Mouse (Mus musculus): ENCODE results near the gene Sardh.

Gene Sardh

DNA sequence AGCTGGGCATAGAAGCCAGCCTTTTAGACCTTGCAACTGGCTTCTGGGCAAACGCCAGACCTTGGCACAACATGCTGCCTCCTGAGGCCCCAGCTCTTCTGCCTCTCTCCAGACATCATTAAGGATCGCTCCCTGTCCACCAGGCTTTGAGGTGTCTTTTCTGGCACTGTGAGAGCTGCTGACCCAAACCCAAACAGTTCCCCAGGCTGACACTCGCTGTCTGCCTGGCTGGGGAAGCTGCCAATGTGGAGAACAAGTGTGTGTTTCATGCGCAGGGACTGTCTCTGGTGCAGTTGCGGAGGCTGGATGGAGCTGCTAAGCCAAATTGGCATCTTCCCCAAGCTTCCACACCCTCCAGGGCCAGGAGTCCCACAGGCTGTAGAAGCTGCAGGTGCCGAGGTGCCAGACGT, 25.1 kb downstream of the Sardh start:
- peak; percentile 65 for DNase-seq

DNA sequence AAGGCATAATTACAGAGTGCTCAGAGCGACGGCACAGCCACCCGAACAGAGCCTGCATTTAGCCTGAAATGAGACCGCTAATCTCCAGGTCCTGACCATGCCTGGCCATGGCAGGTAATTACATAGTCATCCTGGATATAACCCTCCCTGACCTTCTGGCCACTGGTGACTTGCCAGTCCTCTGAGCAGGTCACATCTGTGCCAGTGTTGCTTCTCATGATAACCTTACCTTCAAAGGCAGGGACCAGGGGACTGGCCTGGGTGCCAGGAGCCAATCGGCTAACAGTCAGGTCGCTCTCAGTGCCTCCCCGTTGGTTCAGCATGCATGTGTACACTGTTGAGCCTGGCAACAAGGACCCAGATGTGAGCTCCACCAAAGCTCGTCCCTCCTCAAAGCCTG, 29.6 kb downstream of the Sardh start:
- no peak for DNase-seq

DNA sequence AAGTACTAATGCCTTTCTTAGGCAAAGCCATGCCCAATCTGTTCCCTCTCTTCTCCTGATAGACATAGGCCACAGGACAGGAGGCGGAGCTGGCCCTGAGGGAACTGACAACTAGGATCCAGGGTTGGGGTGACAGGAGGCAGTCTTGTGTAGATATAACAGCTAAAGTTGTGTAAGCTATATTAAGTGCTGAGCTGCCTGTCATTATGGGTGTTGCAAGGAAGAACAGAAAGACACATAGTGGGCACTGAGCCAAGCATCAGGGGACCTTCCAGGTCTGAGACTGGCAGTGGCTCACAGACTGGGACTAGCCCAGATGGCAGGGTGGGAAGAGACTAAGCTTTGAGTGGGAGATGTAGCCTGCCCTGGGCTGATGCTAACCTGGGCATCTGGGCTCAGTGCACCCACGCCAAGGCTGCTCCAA, 30.0 kb downstream of the Sardh start:
- peak; percentile 25 for DNase-seq

DNA sequence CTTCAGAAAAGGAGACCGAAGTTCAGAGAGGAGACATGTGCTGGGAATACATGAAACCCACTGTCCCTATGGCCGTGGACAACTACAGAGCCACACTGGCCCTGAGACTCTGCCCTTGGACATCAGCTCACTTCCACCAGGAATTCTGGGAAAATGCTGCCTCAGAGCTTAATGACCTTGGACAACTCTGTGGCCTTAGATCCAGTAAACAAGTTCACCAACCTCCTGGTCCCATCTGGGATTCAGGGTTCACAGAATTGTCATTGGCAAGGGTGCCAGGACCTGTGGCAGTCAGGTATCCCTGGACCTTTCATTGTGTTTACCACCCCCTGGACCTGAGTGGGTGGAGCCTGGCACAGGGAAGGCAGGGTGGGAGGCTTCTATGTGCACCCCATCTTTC, 32.6 kb downstream of the Sardh start:
- no peak for DNase-seq

DNA sequence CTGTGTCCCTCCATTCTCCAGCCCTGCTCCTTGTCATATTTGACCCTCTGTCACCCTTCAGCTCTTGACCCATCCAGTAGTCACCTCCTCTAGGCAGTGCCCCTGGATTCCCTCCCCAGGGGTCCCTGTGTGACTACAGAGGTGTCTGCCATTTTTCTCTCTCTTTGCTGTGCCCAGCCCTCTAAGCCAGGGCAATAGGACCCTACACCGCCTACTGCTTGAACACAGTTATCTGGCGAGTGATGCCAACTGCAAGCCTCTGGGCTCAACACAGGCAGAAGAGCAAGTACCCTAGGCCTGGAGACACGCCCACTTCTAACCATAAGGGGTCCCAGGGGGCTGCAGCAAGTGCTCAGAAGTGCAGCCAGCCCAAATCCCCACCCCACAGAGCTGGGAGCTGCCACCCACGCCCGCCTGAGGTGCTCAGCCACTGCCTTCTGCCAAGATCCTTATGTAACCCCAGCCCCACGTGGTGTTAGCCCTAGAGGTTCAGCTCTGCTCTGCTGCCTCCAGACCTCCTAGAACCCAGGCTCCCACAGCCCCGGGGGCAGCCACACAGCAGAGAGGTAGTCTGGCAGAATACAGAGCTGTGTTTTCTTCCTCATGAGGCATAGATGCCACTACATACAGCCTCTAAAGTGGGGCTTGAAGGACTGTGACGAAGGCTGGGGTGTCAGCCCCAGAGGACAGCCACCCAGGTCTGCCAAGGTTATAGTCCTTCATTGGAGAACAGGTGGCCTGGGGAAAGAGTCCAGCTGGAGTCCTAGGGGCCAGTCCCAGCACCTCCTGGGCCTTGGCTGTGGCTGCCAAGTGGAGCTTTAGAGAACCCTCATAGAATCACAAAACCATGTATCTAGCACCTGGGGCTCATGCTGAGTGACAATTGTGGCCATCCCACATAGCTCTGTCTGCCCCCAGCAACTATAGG, 35.9 kb downstream of the Sardh start:
- peak; percentile 89 for DNase-seq

DNA sequence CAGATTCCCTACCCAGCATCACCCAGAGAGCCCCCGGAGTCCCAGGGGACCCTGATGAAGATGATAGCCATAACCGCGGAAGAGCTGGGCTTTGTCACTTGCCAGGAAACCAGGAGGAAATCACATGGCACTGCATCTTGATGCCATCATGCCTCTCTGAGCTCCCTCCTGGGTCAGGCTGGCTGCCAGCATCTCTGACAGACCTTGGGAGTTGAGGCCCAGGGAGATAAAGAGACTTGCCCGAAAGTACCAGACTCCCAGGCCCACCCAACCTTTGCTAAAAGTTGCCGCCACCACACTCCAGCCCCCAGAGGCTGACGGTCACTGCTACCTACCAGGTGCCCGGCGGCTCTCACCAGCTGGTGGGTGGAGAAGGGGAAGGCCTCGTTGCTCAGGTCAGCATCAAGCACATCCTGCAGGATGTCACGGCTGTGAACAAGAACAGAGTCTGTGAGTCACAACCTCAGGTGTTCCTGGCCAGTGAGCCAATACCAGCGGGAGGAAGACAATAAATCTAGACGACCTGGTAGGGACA, 37.4 kb downstream of the Sardh start:
- peak; percentile 78 for DNase-seq

DNA sequence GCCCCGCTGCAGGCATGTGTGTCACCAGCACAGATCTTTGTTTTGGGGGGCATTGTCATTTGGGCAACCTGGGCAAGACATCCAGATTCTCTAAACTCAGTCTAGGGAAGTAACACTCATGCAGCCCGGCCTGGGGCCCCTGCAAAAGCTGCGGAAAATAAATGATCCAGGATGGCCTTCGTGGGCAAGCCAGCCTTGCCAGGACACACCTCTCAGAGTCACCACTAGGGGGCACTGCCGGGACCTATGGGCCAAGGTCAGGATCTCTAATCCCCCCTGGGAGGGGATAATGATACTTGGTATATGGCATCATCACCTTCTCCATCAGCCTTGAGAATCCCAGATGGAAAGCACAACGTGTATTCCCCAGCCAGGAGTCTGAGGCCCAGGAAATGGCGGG, 37.9 kb downstream of the Sardh start:
- DNase-seq, result no peak

DNA sequence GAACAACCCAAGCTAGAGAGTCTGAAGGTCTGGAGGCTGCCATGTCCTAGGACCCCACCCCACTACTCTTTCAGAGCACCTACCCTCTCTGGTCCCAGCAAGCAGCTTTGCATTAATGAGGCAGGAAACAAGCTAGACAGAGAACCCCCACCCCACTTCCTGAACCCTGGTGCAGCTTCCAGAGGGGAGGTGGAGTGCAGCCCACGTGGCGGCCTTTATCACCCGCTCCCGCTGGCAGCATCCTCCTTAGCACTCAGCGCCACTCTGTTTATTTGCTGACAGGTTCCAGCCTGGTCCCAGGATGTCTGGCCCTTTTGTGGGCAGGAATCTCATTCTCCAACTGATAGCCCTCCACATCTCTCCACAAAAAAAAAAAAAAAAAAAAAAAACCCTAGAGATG, 38.3 kb downstream of the Sardh start:
- peak; percentile 31 for DNase-seq

DNA sequence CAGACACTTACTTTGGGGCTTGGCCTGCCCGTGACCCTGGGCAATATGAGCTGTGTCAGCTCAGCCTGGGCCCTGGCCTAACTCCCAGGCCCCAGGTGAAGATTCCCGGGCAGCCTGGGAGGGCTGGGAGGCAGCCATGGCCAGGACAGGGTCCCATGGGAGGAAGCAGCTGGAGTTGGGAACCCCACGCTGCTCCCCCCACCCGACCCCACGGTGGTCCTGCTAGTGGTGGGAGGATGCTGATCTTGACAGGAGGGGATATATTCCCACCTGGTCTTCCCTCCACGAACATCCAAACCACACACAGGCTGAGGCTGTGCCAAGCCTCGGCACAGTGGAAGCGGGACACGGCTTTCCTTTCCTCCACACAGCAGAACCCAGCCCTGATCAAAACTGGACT, 38.8 kb downstream of the Sardh start:
- DNase-seq, result no peak

DNA sequence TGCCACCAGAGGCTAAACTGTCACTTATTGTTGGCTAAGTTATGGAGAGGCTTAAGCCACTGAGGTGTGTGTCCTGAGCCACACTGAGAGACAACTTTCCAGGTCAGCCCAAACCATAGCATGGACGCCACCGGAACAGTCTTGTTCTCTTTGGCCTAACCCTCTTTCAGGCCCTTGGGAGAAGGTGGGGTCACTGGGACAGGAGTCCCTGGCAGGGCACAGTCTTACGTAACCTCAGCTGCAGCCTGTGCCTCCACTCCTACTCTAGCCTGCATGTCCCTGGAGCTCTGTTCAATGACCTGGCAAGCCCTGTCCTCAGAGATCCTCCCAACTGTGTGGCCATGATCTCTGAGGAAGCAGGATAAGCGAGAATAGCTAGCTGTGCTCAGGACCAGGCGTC, 41.0 kb downstream of the Sardh start:
- no peak for DNase-seq

DNA sequence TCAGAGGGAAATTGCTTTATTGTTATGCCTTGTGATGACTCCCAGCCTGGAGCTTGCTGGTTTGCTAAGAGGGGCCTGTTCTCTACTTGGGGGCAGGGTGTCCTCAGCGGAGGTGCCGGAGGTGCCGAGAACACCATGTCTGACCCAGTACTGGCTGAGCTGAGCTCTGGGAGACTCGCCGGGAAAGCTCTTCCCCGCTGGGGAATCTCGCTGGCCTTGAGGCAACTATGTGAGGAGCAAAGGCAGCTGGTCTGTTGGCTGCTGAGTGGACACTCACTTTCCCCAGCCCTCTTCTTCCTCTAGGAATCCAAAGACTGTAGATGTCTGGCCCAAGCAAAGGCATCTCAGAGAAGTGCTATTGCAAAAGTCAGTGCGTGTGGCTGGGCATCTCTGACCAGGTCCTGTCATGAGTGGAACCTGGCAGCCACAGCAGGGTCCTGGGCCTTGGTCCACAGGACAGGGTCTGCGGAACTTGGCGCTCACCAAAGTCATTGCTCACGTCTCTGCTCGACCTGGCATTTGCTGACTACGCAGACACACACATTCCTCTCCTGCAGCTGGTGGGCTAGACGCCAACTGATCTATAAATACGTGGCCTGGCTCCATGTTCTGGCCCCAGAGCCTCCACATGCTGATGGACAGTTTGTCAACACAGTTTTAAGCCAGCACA, 41.9 kb downstream of the Sardh start:
- peak; percentile 44 for DNase-seq

DNA sequence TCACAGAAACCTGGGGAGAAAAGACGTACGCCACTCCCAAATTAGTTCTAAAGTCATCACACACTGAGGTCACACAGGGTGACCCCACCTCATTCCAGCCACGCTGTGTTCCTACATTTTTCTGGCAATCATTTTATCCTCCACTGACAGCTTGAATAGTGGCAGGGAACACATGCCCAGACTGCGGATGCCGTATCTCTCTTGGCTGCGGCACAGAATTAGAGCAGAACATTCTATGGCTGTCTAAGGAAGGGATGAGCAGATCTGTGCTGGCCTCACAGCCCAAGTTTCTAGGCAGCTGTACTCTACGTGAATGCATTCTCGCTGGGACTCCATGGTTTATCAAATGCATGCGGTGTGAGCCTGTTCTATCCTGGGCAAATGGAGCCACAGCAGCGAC, 42.5 kb downstream of the Sardh start:
- peak; percentile 51 for DNase-seq

DNA sequence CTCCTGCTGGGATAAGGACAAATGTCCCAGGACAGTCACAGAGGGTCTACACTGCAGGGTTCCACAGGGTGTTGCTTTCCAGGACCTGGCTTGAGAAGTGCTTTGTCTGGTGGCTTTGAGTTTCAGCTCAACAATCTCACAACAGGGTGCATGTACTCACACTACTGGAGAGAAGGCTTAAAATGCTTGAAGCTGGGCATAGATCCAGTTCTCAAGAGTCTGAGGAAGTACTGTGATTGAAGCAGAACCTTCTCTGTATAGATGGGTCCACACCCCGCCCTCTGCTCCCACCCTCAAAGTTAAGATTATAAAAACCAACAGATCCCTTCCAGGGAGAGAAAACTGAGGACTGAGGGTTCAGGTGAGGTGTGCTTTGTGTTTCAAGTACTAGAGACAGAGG, 47.6 kb downstream of the Sardh start:
- DNase-seq, result no peak

DNA sequence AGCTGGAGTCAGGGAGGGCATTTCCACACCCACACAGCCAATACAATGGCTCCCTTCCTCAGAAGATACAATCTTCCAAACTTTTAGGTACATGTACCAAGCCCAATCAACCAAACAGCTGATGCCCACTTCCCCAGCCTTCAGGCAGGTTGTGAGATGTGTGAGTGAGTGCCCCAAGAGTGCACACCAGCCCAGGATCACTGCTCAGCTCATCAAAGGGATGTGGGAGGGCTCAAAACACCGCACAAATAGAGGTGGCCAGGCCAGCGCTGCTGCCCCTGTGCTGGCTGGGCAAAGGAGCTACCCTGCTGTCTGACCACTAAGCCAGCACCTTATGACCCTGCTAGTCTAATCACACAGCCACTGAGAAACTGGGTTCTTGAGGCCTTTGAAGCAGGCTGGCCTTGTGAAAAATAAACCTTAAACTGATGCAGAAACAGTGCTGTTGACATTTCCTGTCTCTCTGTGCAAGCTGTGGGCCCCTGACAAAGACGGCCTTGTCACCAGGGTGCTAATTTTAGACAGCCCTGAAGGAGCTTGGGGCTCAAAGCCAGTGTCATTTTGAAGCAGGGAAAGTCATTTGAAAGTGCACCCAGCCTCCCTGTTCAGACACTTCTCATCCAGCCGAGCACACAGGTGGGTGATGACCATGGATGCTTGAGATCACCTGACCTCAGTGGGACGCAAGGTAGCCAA, 49.4 kb downstream of the Sardh start:
- no peak for DNase-seq

DNA sequence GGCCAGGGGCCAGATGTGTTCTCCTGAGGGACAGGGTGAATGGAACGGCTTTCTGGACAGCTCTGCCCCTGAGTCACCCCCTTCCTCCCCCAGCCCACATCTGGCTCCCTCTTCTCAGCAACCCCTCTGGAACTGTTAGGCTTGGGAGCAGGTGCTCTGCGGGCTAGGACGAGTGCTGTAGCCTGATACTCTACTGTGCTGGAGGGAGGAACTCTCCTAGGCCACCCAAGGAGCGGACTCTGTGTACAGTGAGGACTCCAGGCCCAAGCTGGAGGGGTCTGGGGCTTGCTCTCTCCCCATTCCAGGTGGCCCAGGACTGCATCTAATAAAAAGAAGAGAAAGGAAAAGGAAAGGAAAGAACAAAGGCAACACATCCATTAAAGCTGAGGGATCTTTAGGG, 58.1 kb downstream of the Sardh start:
- DNase-seq, result no peak

DNA sequence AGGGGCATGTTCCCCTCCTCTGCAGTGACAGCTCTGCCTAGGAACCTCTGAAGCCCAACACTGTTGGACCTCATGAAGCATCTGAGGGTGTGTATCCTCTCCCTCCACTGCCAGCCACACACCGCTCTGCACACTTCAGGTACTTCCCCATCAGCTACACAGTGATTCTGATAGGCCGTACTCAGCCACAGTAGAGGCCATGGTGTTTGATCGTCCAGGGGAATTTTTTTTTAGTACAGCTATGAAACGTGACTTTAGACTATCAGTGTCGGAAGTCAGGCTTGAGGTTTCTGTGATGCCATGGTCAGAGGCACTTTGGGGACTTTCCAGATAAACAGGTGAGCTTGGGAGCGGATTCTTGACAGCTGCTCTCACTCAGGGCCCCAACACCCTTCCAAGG, 60.6 kb downstream of the Sardh start:
- DNase-seq, result no peak

DNA sequence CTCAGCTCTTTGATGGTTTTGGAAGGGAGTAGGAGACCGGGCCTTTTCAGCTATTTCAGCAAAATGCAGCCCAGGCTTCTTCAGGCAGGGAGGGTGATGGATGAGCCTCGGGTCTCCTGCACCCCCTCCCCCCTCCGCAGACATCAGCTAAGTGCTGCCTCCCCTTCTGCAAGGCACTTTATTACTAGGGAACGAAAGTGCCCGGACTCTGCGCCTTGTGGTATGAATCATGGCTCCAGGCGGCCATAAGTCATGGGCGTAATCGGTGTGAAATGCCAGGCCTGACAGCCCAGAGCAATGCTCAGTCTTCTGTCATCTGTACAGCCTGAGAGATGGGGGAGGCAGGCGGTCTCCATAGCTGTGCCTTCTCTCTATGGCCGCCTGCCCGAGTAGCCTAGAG, 64.4 kb downstream of the Sardh start:
- no peak for DNase-seq

DNA sequence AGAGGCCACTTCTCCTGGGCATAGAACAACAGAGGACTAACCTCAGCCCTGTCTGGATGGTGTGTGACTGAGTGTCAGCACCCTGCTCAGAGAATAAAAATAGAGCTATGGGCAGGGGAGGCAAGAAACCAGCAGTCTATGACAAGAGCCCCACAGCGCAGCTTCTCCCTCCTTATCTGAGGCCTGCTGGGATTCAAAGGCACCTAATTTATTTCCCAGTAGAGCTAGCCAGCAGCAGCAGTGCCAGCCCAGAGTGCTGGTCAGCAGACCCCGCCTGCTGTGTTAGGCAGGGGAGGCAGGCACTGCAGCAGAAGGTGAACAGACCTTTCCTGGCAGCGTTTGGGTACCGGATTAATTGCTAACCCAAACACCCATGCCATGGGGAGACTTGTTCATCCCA, 66.2 kb downstream of the Sardh start:
- DNase-seq, result peak; percentile 53

DNA sequence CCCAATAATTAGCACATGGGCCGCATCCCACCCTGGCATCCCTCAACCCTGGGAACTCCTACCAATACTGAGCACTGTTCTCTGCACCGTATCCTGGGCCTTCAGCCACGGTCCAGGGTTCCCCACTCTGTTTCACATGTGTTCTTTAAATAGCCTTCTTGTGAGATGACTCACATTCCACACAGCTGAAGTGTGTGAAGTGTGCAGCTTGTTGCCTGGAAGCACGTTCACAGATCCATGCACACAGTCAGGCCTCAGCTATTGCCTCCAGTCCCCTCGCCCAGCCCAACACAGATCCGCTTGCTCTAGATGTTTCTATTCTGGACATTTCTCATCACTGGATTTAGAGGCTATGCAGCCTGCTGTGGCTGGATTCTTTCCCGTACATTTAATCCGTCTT, 69.0 kb downstream of the Sardh start:
- no peak for DNase-seq

DNA sequence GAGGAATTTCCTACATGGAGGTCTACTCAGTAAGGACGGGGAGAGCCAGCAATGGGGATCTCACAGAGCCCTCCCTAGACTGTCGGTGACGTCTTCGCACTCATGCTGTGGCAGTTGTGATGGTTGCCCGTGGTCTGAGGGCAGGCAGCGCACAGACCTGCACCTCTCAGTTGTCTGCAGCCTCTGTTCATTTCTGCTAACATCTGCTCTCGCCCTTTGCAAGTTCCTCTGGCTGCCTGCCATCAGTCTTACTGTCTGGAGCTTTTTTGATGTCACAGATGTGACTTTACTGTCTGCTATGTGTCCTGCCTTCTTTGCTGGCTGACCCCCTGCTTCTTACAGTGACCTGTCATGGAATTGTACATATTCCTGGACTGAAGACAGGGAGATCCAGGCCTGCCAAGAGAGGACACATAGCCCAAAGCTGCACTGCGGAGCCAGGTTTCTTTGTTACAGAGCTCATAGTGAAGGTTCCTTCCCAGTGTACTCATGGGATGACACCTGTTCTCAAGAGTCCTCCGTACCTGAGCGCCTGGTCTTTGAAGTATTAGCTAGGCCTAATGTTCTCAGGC, 72.4 kb downstream of the Sardh start:
- DNase-seq, result no peak

DNA sequence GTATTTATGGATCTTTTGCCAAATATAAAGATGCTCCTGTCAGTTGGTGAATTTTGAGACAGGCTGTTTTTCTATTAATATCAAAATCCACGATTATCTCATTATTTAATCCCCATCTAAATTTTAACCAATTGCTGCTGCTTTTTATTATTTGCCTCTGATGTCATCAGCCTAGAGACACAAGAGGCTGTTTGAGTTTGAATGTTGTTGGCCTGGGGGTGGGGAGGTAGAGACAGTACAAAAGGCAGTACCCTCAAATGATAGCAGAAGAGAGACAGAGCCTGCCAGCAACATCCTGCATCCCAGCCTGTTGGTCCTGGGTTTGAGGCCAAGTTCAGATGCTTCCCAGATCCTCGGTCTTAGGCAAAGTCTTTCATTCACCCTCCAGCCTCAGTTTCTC, 73.9 kb downstream of the Sardh start:
- no peak for DNase-seq

DNA sequence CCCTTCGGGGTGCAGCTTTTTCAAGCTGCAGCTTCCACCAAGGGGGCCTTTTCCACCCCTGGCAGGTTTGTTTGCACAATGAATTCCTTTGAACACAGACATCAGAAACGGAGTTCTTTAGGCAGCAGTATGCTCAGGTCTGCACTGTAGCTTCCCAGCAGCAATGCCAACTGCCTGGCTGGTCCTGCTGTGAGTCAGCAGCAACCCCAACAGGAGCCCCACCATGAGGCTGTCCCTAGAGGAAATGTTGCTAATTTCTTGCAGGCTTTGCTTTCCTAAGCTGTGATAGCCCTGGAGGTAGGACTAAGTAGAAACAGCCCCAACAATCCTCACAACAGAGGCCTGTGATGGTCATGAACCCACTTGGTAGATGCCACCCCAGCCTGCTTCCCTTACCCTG, 81.1 kb downstream of the Sardh start:
- DNase-seq, result no peak

DNA sequence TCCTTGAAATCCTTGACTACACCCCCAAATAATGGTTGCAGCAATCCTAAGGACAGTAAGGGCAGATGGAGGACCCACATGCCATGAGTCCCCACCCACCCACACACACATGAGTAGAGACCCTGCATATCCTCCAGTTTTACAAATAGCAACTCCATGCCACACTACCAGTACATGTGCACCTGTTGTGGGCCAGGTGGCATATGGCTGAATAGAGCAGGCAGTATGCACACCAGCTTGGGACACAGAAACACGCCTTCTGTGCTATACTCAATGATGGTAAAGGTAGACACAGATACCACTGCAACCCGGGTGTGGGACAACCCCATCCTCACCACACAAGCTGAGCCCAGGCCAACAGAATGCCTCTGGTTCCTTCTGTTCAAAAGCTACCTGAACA, 82.1 kb downstream of the Sardh start:
- DNase-seq, result no peak
